Mouse (Mus musculus) bone marrow, adult 2 months (tissue): ENCODE measurements around the gene Traf4. TPM values are rescaled to one million over a fixed set of nuclear protein-coding genes. Genes with fewer than 3 reads are reported as not detected.

Source experiments
- H3K27ac ChIP-seq: fragments of 200-500 bp; 2 replicates; pipeline ENCODE4 v1.5.1; 2012; ENCODE audit warnings: low read depth, mild to moderate bottlenecking, control low read depth, inconsistent platforms, low read length; ENCODE audit not compliant: control insufficient read depth, poor library complexity, insufficient read depth
- H3K4me1 ChIP-seq: fragments of 200-500 bp; 2 replicates; pipeline ENCODE4 v1.6.1; 2011; ENCODE audit warnings: low read length; ENCODE audit not compliant: control insufficient read depth, insufficient read depth
- H3K4me3 ChIP-seq: fragments of 200-500 bp; replicated peaks from 2 replicates; pipeline ENCODE3; 2011; ENCODE audit warnings: mild to moderate bottlenecking, low read depth, low read length, control low read depth; ENCODE audit not compliant: control insufficient read depth
- CTCF ChIP-seq: fragments of 200-500 bp; IDR thresholded peaks from 2 replicates; pipeline ENCODE4 v1.5.1; 2011; ENCODE audit warnings: low read length, control low read depth; ENCODE audit not compliant: control insufficient read depth, insufficient read depth
- POLR2A ChIP-seq: fragments of 200-500 bp; IDR thresholded peaks from 2 replicates; pipeline ENCODE4 v1.6.1; 2011; ENCODE audit warnings: low read depth, mild to moderate bottlenecking, control low read depth, low read length, borderline replicate concordance; ENCODE audit not compliant: control insufficient read depth
- WGBS: fragments of 180-500 bp; shearing (Covaris S2); methylation state at CpG from one replicate; pipeline ENCODE4 v1.1.7; 2018; 5-methylcytosine and 5-hydroxymethylcytosine counted together
- polyA plus RNA-seq: library from polyadenylated mRNA; stranded (reverse); fragments of >200 nt; gene quantifications from 2 replicates; pipeline ENCODE4 v1.2.4, GENCODE M21; 2011; ENCODE audit warnings: low replicate concordance; ENCODE audit not compliant: missing spikeins, insufficient read depth, insufficient read length

Gene Traf4
- polyA plus RNA-seq, 1 experiment: 30.0 TPM

- WGBS: under 1% methylated on average over 83 of the region's 84 CpGs
- peak; percentile 76 for TF ChIP-seq POLR2A
- peak; percentile 98 for TF ChIP-seq CTCF
These were observed 12.8 kb upstream of the Traf4 start for GRCm38 (mm10) chr11:78177903-78178858.

GRCm38 (mm10) chr11:78177437-78177836 is 12.0 kb upstream of the Traf4 start:
- peak overlapping the region; percentile 97 for H3K27ac ChIP-seq
- no peak for TF ChIP-seq POLR2A
- TF ChIP-seq CTCF: no peak
- H3K4me1 ChIP-seq: no peaks in the 10 kb centered on the region; the same call in none of the 2 replicates
- peak overlapping the region; percentile 96 for H3K4me3 ChIP-seq
- WGBS: under 1% methylated on average over 10 of the region's 10 CpGs

More at GRCm38 (mm10) chr11:78177903-78178858, 12.8 kb upstream of the Traf4 start:
- Histone ChIP-seq H3K27ac (peak overlapping the region; percentile 97), H3K4me3 (peak overlapping the region; percentile 96), H3K4me1 (no peaks in the 10 kb centered on the region; the same call in none of the 2 replicates)

GRCm38 (mm10) chr11:78176905-78177331 is 11.5 kb upstream of the Traf4 start:
- peak overlapping the region; percentile 97 for H3K27ac ChIP-seq
- peak overlapping the region; percentile 96 for H3K4me3 ChIP-seq
- TF ChIP-seq CTCF (no peak), POLR2A (no peak)
- H3K4me1 ChIP-seq: no peaks in the 10 kb centered on the region; the same call in none of the 2 replicates
- under 1% methylated on average over 23 of the region's 23 CpGs for WGBS

GRCm38 (mm10) chr11:78176402-78176862 is 11.0 kb upstream of the Traf4 start, which contains the start of the genes Nek8 and Tlcd1:
Gene Nek8 (minus strand): TSS chr11:78176675.
Gene Tlcd1 (plus strand): TSS chr11:78176711.
- TF ChIP-seq POLR2A (peak; percentile 34; the same call in 1 of the 2 replicates), CTCF (no peak)
- H3K4me3 ChIP-seq: peak within 1 kb of the TSS; percentile 96
- H3K27ac ChIP-seq: peak within 1 kb of the TSS; percentile 97
- no peaks in the 10 kb centered on the region; the same call in none of the 2 replicates for H3K4me1 ChIP-seq
- under 1% methylated on average over 32 of the region's 32 CpGs for WGBS

- Histone ChIP-seq H3K4me3 (peak overlapping the region; percentile 96), H3K4me1 (no peaks in the 10 kb centered on the region; the same call in none of the 2 replicates), H3K27ac (peak overlapping the region; percentile 97)
- under 1% methylated on average over 10 of the region's 10 CpGs for WGBS
- no peak for TF ChIP-seq POLR2A
- TF ChIP-seq CTCF: no peak
These were observed 10.5 kb upstream of the Traf4 start for GRCm38 (mm10) chr11:78175771-78176401.

- H3K4me1 ChIP-seq: no peaks in the 10 kb centered on the region; the same call in none of the 2 replicates
- WGBS: 95% methylated on average over 3 of the region's 3 CpGs
- no peak overlapping the region for H3K4me3 ChIP-seq
- TF ChIP-seq CTCF (no peak), POLR2A (no peak)
- H3K27ac ChIP-seq: no peak overlapping the region
These were observed 9.1 kb upstream of the Traf4 start for GRCm38 (mm10) chr11:78174506-78174905.

GRCm38 (mm10) chr11:78172748-78173383 is 7.5 kb upstream of the Traf4 start:
- no peak for TF ChIP-seq CTCF
- TF ChIP-seq POLR2A: no peak
- peaks cover 3% of the 10 kb centered on the region; the same call in 1 of the 2 replicates for H3K4me1 ChIP-seq
- no peak overlapping the region for H3K4me3 ChIP-seq
- no peak overlapping the region for H3K27ac ChIP-seq
- WGBS: 87% methylated on average over 19 of the region's 19 CpGs
